Mouse (Mus musculus): ENCODE measurements around the gene Chn1.

DNA sequence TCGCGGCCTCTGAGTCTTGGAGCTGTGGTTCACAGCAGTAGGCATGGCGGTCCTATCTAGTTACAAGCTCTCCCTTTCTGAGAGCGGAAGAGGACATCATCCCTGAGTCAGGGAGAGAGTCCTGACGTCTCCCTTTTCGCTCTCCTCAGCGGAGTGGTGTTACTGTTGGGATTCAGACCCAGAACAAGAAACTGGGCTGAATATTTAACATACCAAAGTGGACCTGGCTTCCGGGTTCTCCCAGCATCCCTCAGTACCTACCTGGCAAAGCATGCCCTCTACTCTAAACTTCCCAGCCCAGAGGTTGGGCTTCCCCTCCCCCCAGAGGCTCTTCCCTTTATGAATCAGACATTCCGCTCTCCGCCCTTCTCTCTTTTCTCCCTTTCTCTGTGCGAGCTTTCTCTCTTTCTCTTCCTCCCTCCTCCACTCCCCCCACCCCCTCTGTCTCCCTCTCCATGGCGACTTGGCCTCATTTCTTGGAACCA lies 189.8 kb downstream of the Chn1 start:
- TF ChIP-seq CTCF (IDR thresholded peaks at IDR 0.05; ENCODE audit: borderline replicate concordance, extremely low read depth, insufficient read depth, insufficient read length), result no peak
- no peak for TF ChIP-seq POLR2A (IDR thresholded peaks at IDR 0.05; ENCODE audit: borderline replicate concordance, extremely low read depth, insufficient read depth, insufficient read length, poor library complexity, severe bottlenecking)
